Mouse (Mus musculus): ENCODE data around the gene Olfr983. TPM values are rescaled to one million over a fixed set of nuclear protein-coding genes. Genes with fewer than 3 reads are reported as not detected.

The Olfr983 gene
- total and polyA plus RNA-seq, 3 experiments, result 0.05 TPM; not detected in 2

- no peak for DNase-seq (ENCODE audit: low spot score)
- Histone ChIP-seq H3K4me3 (ENCODE audit: low read depth, low read length) (no peak overlapping the region), H3K9me3 (replicated peaks) (peaks cover 3% of the 10 kb centered on the region; the same call in 1 of the 2 replicates), H3K27me3 (ENCODE audit: insufficient read depth, low read length) (peaks cover 2% of the 10 kb centered on the region; the same call in 1 of the 2 replicates), H3K36me3 (replicated peaks) (no peaks in the 10 kb centered on the region), H3K4me1 (ENCODE audit: insufficient read depth, low read depth, low read length) (no peaks in the 10 kb centered on the region)
- TF ChIP-seq POLR2AphosphoS5 (IDR thresholded peaks at IDR 0.05; ENCODE audit: insufficient replicate concordance, low read depth, low read length) (no peak), GATA1 (IDR thresholded peaks at IDR 0.05; ENCODE audit: borderline replicate concordance, low read length) (no peak), TAL1 (conservative IDR thresholded peaks at IDR 0.05; ENCODE audit: low read depth, low read length) (no peak), CTCF (IDR thresholded peaks at IDR 0.05; ENCODE audit: low read depth, low read length) (no peak), GATA2 (IDR thresholded peaks at IDR 0.05; ENCODE audit: borderline replicate concordance, low read depth, low read length) (no peak)
- ATAC-seq (ENCODE audit: extremely low read depth, insufficient number of reproducible peaks, low FRiP score, poor library complexity, severe bottlenecking), result no peak
Observed at GRCm38 (mm10) chr9:40117287-40117659, 23.9 kb upstream of the Olfr983 start.

GRCm38 (mm10) chr9:40116645-40117286 is 23.4 kb upstream of the Olfr983 start:
- Histone ChIP-seq H3K4me1 (ENCODE audit: insufficient read depth, low read depth, low read length) (no peaks in the 10 kb centered on the region), H3K4me3 (ENCODE audit: low read depth, low read length) (no peak overlapping the region), H3K9me3 (replicated peaks) (peaks cover 3% of the 10 kb centered on the region; the same call in 1 of the 2 replicates), H3K36me3 (replicated peaks) (no peaks in the 10 kb centered on the region), H3K27me3 (ENCODE audit: insufficient read depth, low read length) (peaks cover 2% of the 10 kb centered on the region; the same call in 1 of the 2 replicates)
- TF ChIP-seq CTCF (IDR thresholded peaks at IDR 0.05; ENCODE audit: low read depth, low read length), result no peak
- TF ChIP-seq GATA2 (IDR thresholded peaks at IDR 0.05; ENCODE audit: borderline replicate concordance, low read depth, low read length), result no peak
- TF ChIP-seq GATA1 (IDR thresholded peaks at IDR 0.05; ENCODE audit: borderline replicate concordance, low read length), result no peak
- TF ChIP-seq POLR2AphosphoS5 (IDR thresholded peaks at IDR 0.05; ENCODE audit: insufficient replicate concordance, low read depth, low read length), result no peak
- no peak for TF ChIP-seq TAL1 (conservative IDR thresholded peaks at IDR 0.05; ENCODE audit: low read depth, low read length)
- ATAC-seq (ENCODE audit: extremely low read depth, insufficient number of reproducible peaks, low FRiP score, poor library complexity, severe bottlenecking) (no peak), DNase-seq (ENCODE audit: low spot score) (no peak)

- ATAC-seq (ENCODE audit: extremely low read depth, insufficient number of reproducible peaks, low FRiP score, poor library complexity, severe bottlenecking) (no peak), DNase-seq (ENCODE audit: low spot score) (no peak)
- H3K4me3 ChIP-seq (ENCODE audit: low read depth, low read length), result no peak within 1 kb of the TSS
- peaks cover 3% of the 10 kb centered on the region; the same call in 1 of the 2 replicates for H3K9me3 ChIP-seq (replicated peaks)
- H3K4me1 ChIP-seq (ENCODE audit: insufficient read depth, low read depth, low read length), result no peaks in the 10 kb centered on the region
- TF ChIP-seq GATA1 (IDR thresholded peaks at IDR 0.05; ENCODE audit: borderline replicate concordance, low read length), result no peak
- peaks cover 2% of the 10 kb centered on the region; the same call in 1 of the 2 replicates for H3K27me3 ChIP-seq (ENCODE audit: insufficient read depth, low read length)
- no peaks in the 10 kb centered on the region for H3K36me3 ChIP-seq (replicated peaks)
Observed at GRCm38 (mm10) chr9:40114106-40114505, 20.7 kb upstream of the Olfr983 start, which contains the start of gene Olfr984. Gene Olfr984 (minus strand): TSS chr9:40114206.

DNA sequence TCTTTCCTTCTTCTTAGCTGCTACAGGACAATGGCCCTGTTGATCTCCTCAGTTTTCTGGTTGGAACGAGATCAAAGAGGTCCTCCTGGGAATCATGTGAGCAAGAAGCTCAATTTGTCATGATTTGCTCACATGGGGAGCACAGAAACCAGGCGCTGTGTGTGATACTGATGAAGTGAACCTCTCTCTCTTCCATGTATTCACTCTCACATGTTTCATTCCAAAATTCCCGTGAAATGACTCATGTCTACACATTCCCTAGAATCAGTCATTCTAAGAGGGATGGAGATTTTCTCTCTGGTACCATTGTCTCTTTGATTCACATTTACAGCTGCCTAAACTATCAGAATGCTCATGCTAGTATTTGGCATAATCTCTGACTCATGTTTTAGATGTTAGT is 1.4 kb upstream of the Olfr983 start:
- H3K4me1 ChIP-seq (ENCODE audit: insufficient read depth, low read depth, low read length), result no peaks in the 10 kb centered on the region
- ATAC-seq (ENCODE audit: extremely low read depth, insufficient number of reproducible peaks, low FRiP score, poor library complexity, severe bottlenecking), result no peak
- DNase-seq (ENCODE audit: low spot score), result no peak

GRCm38 (mm10) chr9:40073529-40073928 is 19.9 kb downstream of the Olfr983 start, which contains the start of gene Olfr982:
Gene Olfr982 (plus strand): TSS chr9:40073829.
- Histone ChIP-seq H3K4me1 (ENCODE audit: insufficient read depth, low read depth, low read length) (no peaks in the 10 kb centered on the region), H3K27me3 (ENCODE audit: insufficient read depth, low read length) (no peaks in the 10 kb centered on the region), H3K9me3 (replicated peaks) (peaks cover 9% of the 10 kb centered on the region), H3K4me3 (ENCODE audit: low read depth, low read length) (no peak within 1 kb of the TSS), H3K36me3 (replicated peaks) (no peaks in the 10 kb centered on the region)
- TF ChIP-seq POLR2AphosphoS5 (IDR thresholded peaks at IDR 0.05; ENCODE audit: insufficient replicate concordance, low read depth, low read length) (no peak), CTCF (IDR thresholded peaks at IDR 0.05; ENCODE audit: low read depth, low read length) (no peak), TAL1 (conservative IDR thresholded peaks at IDR 0.05; ENCODE audit: low read depth, low read length) (no peak), GATA1 (IDR thresholded peaks at IDR 0.05; ENCODE audit: borderline replicate concordance, low read length) (no peak), GATA2 (IDR thresholded peaks at IDR 0.05; ENCODE audit: borderline replicate concordance, low read depth, low read length) (no peak)
- ATAC-seq (ENCODE audit: extremely low read depth, insufficient number of reproducible peaks, low FRiP score, poor library complexity, severe bottlenecking), result no peak
- DNase-seq (ENCODE audit: low spot score), result no peak

More for the DNA sequence above, 1.4 kb upstream of the Olfr983 start:
- TF ChIP-seq GATA2 (IDR thresholded peaks at IDR 0.05; ENCODE audit: borderline replicate concordance, low read depth, low read length) (no peak), CTCF (IDR thresholded peaks at IDR 0.05; ENCODE audit: low read depth, low read length) (no peak), GATA1 (IDR thresholded peaks at IDR 0.05; ENCODE audit: borderline replicate concordance, low read length) (no peak), TAL1 (conservative IDR thresholded peaks at IDR 0.05; ENCODE audit: low read depth, low read length) (no peak), POLR2AphosphoS5 (IDR thresholded peaks at IDR 0.05; ENCODE audit: insufficient replicate concordance, low read depth, low read length) (no peak)
- H3K4me3 ChIP-seq (ENCODE audit: low read depth, low read length), result no peak overlapping the region
- no peaks in the 10 kb centered on the region for H3K36me3 ChIP-seq (replicated peaks)
- H3K27me3 ChIP-seq (ENCODE audit: insufficient read depth, low read length), result no peaks in the 10 kb centered on the region
- H3K9me3 ChIP-seq (replicated peaks), result no peaks in the 10 kb centered on the region

- Histone ChIP-seq H3K36me3 (replicated peaks) (no peaks in the 10 kb centered on the region), H3K4me1 (ENCODE audit: insufficient read depth, low read depth, low read length) (no peaks in the 10 kb centered on the region), H3K9me3 (replicated peaks) (no peaks in the 10 kb centered on the region), H3K27me3 (ENCODE audit: insufficient read depth, low read length) (no peaks in the 10 kb centered on the region), H3K4me3 (ENCODE audit: low read depth, low read length) (no peak overlapping the region)
- ATAC-seq (ENCODE audit: extremely low read depth, insufficient number of reproducible peaks, low FRiP score, poor library complexity, severe bottlenecking), result no peak
- TF ChIP-seq GATA1 (IDR thresholded peaks at IDR 0.05; ENCODE audit: borderline replicate concordance, low read length) (no peak), POLR2AphosphoS5 (IDR thresholded peaks at IDR 0.05; ENCODE audit: insufficient replicate concordance, low read depth, low read length) (no peak), GATA2 (IDR thresholded peaks at IDR 0.05; ENCODE audit: borderline replicate concordance, low read depth, low read length) (no peak), CTCF (IDR thresholded peaks at IDR 0.05; ENCODE audit: low read depth, low read length) (no peak), TAL1 (conservative IDR thresholded peaks at IDR 0.05; ENCODE audit: low read depth, low read length) (no peak)
- no peak for DNase-seq (ENCODE audit: low spot score)
Observed at GRCm38 (mm10) chr9:40050138-40050537, 43.3 kb downstream of the Olfr983 start.

Other genes starting within 250 kb of the Olfr983 start
- not detected in 2 replicates for gene Olfr972, start 227.2 kb downstream of the Olfr983 start, total RNA-seq (2014; fragmentation: Nextera tagmentation)
- gene Olfr972, start 227.2 kb downstream of the Olfr983 start, total RNA-seq (2017), result 0.44 TPM in 1 of 2 replicates, not detected in the other
- gene Olfr972, start 227.2 kb downstream of the Olfr983 start, polyA plus RNA-seq (2012), result not detected in 2 replicates
- not detected in 2 replicates for gene Olfr229, start 186.3 kb downstream of the Olfr983 start, total RNA-seq (2014; fragmentation: Nextera tagmentation)
- gene Olfr229, start 186.3 kb downstream of the Olfr983 start, total RNA-seq (2017), result 0.16 TPM in 1 of 2 replicates, not detected in the other
- not detected in 2 replicates for gene Olfr229, start 186.3 kb downstream of the Olfr983 start, polyA plus RNA-seq (2012)
- not detected in 2 replicates for gene Olfr974, start 156.1 kb downstream of the Olfr983 start, total RNA-seq (2014; fragmentation: Nextera tagmentation)
- gene Olfr974, start 156.1 kb downstream of the Olfr983 start, total RNA-seq (2017), result not detected in 2 replicates
- gene Olfr974, start 156.1 kb downstream of the Olfr983 start, polyA plus RNA-seq (2012), result not detected in 2 replicates
- gene Olfr975, start 141.5 kb downstream of the Olfr983 start, total RNA-seq (2014; fragmentation: Nextera tagmentation), result 0.38 TPM in 1 of 2 replicates, not detected in the other
- gene Olfr975, start 141.5 kb downstream of the Olfr983 start, total RNA-seq (2017), result 0.22 and 0.29 TPM in 2 replicates
- gene Olfr975, start 141.5 kb downstream of the Olfr983 start, polyA plus RNA-seq (2012), result not detected in 2 replicates
- gene Olfr976, start 132.5 kb downstream of the Olfr983 start, total RNA-seq (2014; fragmentation: Nextera tagmentation), result not detected in 2 replicates
- gene Olfr976, start 132.5 kb downstream of the Olfr983 start, total RNA-seq (2017), result not detected in 2 replicates
- not detected in 2 replicates for gene Olfr976, start 132.5 kb downstream of the Olfr983 start, polyA plus RNA-seq (2012)
- not detected in 2 replicates for gene Olfr978, start 101.5 kb downstream of the Olfr983 start, total RNA-seq (2014; fragmentation: Nextera tagmentation)
- 0.05 and 0.23 TPM in 2 replicates for gene Olfr978, start 101.5 kb downstream of the Olfr983 start, total RNA-seq (2017)
- gene Olfr978, start 101.5 kb downstream of the Olfr983 start, polyA plus RNA-seq (2012), result not detected in 2 replicates
- not detected in 2 replicates for gene Olfr979, start 90.1 kb downstream of the Olfr983 start, total RNA-seq (2014; fragmentation: Nextera tagmentation)
- gene Olfr979, start 90.1 kb downstream of the Olfr983 start, total RNA-seq (2017), result 0.16 TPM in 1 of 2 replicates, not detected in the other
- gene Olfr979, start 90.1 kb downstream of the Olfr983 start, polyA plus RNA-seq (2012), result not detected in 2 replicates
- not detected in 2 replicates for gene Olfr980, start 84.0 kb downstream of the Olfr983 start, total RNA-seq (2014; fragmentation: Nextera tagmentation)
- 0.06 and 0.22 TPM in 2 replicates for gene Olfr980, start 84.0 kb downstream of the Olfr983 start, total RNA-seq (2017)
- not detected in 2 replicates for gene Olfr980, start 84.0 kb downstream of the Olfr983 start, polyA plus RNA-seq (2012)
- gene Olfr981, start 72.1 kb downstream of the Olfr983 start, total RNA-seq (2014; fragmentation: Nextera tagmentation), result not detected in 2 replicates
- gene Olfr981, start 72.1 kb downstream of the Olfr983 start, total RNA-seq (2017), result 0.17 and 0.27 TPM in 2 replicates
- not detected in 2 replicates for gene Olfr981, start 72.1 kb downstream of the Olfr983 start, polyA plus RNA-seq (2012)
- not detected in 2 replicates for gene Olfr982, start 19.8 kb downstream of the Olfr983 start, total RNA-seq (2014; fragmentation: Nextera tagmentation)
- gene Olfr982, start 19.8 kb downstream of the Olfr983 start, total RNA-seq (2017), result under 0.01 and 0.11 TPM in 2 replicates
- gene Olfr982, start 19.8 kb downstream of the Olfr983 start, polyA plus RNA-seq (2012), result not detected in 2 replicates
- gene Olfr984, start 20.6 kb upstream of the Olfr983 start, total RNA-seq (2014; fragmentation: Nextera tagmentation), result not detected in 2 replicates
- gene Olfr984, start 20.6 kb upstream of the Olfr983 start, total RNA-seq (2017), result 0.11 and 0.23 TPM in 2 replicates
- gene Olfr984, start 20.6 kb upstream of the Olfr983 start, polyA plus RNA-seq (2012), result not detected in 2 replicates
- gene Olfr985, start 36.6 kb upstream of the Olfr983 start, total RNA-seq (2014; fragmentation: Nextera tagmentation), result not detected in 2 replicates
- gene Olfr985, start 36.6 kb upstream of the Olfr983 start, total RNA-seq (2017), result not detected in 2 replicates
- gene Olfr985, start 36.6 kb upstream of the Olfr983 start, polyA plus RNA-seq (2012), result not detected in 2 replicates
- not detected in 2 replicates for gene Tmem225, start 54.5 kb upstream of the Olfr983 start, total RNA-seq (2014; fragmentation: Nextera tagmentation)
- gene Tmem225, start 54.5 kb upstream of the Olfr983 start, total RNA-seq (2017), result 0.11 and 0.12 TPM in 2 replicates
- gene Tmem225, start 54.5 kb upstream of the Olfr983 start, polyA plus RNA-seq (2012), result not detected in 2 replicates
- gene Olfr986, start 87.3 kb upstream of the Olfr983 start, total RNA-seq (2014; fragmentation: Nextera tagmentation), result not detected in 2 replicates
- gene Olfr986, start 87.3 kb upstream of the Olfr983 start, total RNA-seq (2017), result 0.27 TPM in 1 of 2 replicates, not detected in the other
- not detected in 2 replicates for gene Olfr986, start 87.3 kb upstream of the Olfr983 start, polyA plus RNA-seq (2012)
- gene Zfp202, start 98.7 kb upstream of the Olfr983 start, total RNA-seq (2014; fragmentation: Nextera tagmentation), result 1.7 and 2.9 TPM in 2 replicates
- 1.8 and 1.9 TPM in 2 replicates for gene Zfp202, start 98.7 kb upstream of the Olfr983 start, total RNA-seq (2017)
- 0.67 and 0.85 TPM in 2 replicates for gene Zfp202, start 98.7 kb upstream of the Olfr983 start, polyA plus RNA-seq (2012)
- not detected in 2 replicates for gene Scn3b, start 175.6 kb upstream of the Olfr983 start, total RNA-seq (2014; fragmentation: Nextera tagmentation)
- gene Scn3b, start 175.6 kb upstream of the Olfr983 start, total RNA-seq (2017), result 0.05 and 0.06 TPM in 2 replicates
- gene Scn3b, start 175.6 kb upstream of the Olfr983 start, polyA plus RNA-seq (2012), result not detected in 2 replicates

All from G1E (cell line).